Mouse (Mus musculus): ENCODE data around the gene Arhgap28.

- TF ChIP-seq CTCF (IDR thresholded peaks at IDR 0.05; ENCODE audit: extremely low read depth, insufficient read depth, low read length) (no peak), POLR2A (IDR thresholded peaks at IDR 0.05; ENCODE audit: extremely low read depth, insufficient read depth, low read length) (no peak)
Measured at GRCm38 (mm10) chr17:67962858-67963257, 41.1 kb downstream of the Arhgap28 start.

All from cortical plate, adult 2 months (tissue).